Mouse (Mus musculus) thymus, adult 2 months (tissue): ENCODE measurements around the gene Slc4a1.

Experiments
- CTCF ChIP-seq: fragments of 200-500 bp; IDR thresholded peaks from 2 replicates; pipeline ENCODE4 v1.5.1; 2012; ENCODE audit warnings: mild to moderate bottlenecking, control low read depth, low read length, moderate library complexity, borderline replicate concordance; ENCODE audit not compliant: control insufficient read depth, poor library complexity, insufficient read depth; ENCODE audit errors: extremely low read depth
- POLR2A ChIP-seq: fragments of 200-500 bp; IDR thresholded peaks from 2 replicates; pipeline ENCODE4 v1.6.1; 2012; ENCODE audit warnings: mild to moderate bottlenecking, low read length, control low read depth, moderate library complexity; ENCODE audit not compliant: control insufficient read depth, poor library complexity, insufficient read depth; ENCODE audit errors: extremely low read depth

- TF ChIP-seq CTCF (no peak), POLR2A (no peak)
These were observed 13.0 kb downstream of the Slc4a1 start for GRCm38 (mm10) chr11:102353021-102353431.
